Mouse (Mus musculus) WW6 (cell line): ENCODE measurements around the gene Stat5b.

ENCODE experiments used
- DNase-seq: peaks from one replicate; pipeline ENCODE4 v3.0.0-alpha.2; 2013; ENCODE audit warnings: low read depth, low spot score

Stat5b gene

DNA sequence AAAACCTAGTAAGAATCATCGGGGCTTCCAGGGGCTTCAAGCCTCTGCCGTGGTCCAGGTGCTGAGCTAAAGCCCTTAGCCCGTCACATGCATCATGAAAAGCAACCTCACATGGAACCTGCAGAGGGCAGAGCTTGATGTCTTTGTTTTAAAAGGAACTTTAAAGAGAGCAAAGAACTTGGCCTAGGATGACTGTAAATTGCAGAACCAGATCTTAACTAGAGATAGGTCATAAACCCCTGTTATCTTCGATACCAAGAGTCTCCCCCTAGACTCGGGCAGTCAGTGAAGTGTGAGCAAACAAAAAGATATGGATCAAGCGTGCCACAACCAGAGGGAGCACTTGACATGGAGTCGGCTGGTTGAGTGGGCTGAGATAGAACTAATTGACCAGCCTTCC lies 15.1 kb upstream of the Stat5b start:
- DNase-seq, result no peak

DNA sequence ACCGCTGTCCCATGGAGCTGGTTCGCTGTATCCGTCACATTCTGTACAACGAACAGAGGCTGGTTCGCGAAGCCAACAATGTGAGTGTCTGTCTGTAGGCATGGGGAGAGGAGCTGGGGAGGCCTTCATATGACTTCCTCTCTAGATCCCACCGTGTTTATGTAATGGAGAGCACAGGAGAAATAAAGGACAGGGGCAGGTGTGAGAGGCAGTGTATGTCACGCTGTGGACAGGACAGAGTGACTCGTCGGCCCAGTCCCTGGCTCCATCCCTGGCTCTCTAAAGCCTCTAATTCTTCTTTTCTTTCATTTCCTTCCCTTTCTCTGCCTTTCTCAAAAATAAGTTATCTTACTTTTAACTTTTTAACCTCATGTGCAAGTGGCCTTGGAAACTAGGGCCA lies 12.6 kb upstream of the Stat5b start:
- no peak for DNase-seq

- no peak for DNase-seq
Observed at GRCm38 (mm10) chr11:100861836-100862235, 11.3 kb upstream of the Stat5b start.

DNA sequence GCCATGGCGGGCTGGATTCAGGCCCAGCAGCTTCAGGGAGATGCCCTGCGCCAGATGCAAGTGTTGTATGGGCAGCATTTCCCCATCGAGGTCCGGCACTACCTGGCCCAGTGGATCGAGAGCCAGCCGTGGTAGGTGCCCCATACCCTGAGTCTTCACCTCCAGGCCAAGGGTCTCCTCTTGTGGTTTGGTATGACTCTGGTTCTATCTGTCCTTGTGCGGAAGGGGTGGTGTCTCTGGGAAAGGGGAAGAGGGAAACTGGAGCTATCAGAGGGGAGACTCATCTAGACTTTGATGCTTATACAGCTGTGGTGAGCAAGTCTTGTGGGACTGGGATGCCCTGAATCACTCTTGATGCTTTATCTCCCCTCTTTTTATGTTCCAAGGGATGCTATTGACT lies 10.8 kb upstream of the Stat5b start:
- no peak for DNase-seq

DNA sequence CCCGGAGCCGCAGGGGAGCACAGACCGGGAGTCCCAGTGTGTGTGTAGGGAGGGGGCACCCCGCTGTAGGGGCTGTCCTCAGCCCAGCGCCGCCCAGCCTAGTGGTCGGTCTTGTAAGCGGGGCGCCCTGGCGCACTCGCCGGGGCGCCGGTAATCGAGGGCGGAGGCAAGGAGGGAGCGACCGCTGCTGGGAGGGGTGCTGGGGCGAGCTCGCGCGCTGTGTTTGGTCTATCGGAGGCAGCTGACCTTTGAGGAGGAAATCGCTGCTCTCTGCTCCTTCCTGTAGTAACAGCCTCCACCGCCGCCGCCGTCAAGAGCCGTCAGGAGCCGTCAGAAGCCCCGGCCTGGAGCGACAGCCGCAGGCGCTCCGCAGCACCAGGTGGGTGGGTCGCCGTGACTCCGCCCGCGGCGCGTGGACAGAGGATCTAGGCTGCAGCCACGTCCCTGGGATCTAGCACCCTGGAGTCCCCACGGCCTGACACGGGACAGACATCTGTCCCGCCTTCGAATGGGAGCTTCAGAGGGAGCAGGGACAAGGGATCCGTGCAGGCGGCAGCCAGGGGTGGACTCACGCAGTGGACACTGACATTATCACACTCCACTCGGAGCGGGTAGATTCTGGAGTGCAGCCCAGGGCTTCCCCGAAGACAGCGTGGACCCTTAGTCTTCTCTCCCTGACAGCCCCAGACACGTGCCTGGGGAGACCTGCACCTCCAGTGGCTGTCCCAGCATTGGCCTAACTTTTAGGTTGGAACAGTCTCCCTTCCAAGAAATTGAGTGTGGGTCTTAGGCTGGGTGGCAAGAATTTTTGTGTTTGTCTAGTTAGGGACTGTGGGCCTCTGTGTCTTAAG lies 9.9 kb upstream of the Stat5b start:
- peak; percentile 55 for DNase-seq

- no peak for DNase-seq
Observed at GRCm38 (mm10) chr11:100859579-100860075, 9.1 kb upstream of the Stat5b start.

DNA sequence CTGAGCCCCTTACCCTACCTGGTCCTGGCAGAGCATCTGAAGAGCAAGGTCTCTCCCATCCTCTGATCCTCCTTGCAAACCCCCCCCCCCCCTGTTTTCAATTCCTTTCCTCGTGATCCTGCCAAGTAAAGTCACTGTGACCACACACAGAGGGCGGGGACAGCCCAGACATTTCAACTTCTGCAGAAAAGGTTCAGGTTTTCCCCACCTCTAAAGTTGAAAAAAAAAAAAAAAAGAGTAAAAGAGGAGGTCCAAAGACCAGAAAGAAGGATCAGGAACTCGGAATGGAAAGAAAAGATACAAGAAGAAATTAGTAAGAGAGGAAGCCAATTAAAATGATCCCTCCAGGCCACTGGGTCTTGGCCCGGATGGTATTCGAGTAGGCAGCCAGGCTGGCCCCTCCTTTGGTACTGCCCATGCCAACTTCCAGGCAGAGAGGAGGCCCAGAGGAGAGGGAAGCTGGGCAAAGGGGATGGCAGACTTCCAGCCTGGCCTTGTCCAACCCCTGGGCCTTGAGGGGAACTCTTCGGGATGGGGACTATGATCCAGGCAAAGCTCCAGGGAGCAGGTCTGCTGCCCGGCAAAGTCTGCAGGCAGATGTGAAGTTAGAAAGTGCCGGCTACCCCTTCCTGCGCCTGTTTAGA lies 8.5 kb upstream of the Stat5b start, which contains the start of gene Stat5a:
Stat5a (plus strand) TSS at position 417 of the 644 bp plus-strand sequence.
- no peak for DNase-seq

- no peak for DNase-seq
Observed at GRCm38 (mm10) chr11:100857960-100858359, 7.4 kb upstream of the Stat5b start.

DNA sequence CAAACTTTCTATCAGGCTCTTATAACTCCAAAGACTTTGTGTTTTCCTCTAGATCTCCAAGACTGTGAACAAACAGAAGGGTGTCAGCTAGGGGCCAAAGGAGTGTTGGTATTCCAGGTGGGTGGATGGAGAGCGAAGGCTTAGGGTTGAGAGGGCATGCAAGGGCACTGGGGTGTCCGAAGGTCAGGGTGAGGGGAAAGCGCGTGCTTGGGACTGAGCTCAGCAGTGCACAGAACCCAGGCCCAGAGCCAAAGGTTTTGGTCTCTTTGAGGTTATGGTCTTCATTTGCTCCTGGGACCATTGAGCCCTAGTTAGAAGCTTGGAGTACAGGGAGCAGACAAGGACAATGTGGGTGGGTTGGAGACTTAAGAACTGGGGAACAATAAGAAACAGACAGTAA lies 4.7 kb upstream of the Stat5b start:
- no peak for DNase-seq

GRCm38 (mm10) chr11:100854268-100854667 lies 3.7 kb upstream of the Stat5b start:
- no peak for DNase-seq

GRCm38 (mm10) chr11:100853018-100853417 lies 2.5 kb upstream of the Stat5b start:
- DNase-seq, result no peak

DNA sequence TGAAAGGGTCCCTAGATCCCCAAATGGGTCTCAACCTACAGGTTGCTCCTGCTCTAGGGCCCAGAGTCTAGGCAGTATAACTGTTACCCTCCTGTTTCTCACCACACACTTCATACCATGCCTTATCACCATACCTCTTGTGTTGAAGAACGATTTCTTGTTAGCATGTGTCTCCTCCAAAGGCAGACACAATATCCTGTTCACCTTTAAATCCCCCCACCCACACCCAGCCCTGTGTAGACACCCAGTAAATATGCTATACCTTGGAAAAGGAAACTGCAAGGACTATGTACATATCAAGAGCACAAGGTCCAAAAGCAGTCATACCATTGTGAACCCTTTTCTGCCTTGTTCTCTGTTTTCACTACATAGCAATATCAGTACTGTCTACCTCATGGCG lies 1.6 kb upstream of the Stat5b start:
- DNase-seq, result no peak

DNA sequence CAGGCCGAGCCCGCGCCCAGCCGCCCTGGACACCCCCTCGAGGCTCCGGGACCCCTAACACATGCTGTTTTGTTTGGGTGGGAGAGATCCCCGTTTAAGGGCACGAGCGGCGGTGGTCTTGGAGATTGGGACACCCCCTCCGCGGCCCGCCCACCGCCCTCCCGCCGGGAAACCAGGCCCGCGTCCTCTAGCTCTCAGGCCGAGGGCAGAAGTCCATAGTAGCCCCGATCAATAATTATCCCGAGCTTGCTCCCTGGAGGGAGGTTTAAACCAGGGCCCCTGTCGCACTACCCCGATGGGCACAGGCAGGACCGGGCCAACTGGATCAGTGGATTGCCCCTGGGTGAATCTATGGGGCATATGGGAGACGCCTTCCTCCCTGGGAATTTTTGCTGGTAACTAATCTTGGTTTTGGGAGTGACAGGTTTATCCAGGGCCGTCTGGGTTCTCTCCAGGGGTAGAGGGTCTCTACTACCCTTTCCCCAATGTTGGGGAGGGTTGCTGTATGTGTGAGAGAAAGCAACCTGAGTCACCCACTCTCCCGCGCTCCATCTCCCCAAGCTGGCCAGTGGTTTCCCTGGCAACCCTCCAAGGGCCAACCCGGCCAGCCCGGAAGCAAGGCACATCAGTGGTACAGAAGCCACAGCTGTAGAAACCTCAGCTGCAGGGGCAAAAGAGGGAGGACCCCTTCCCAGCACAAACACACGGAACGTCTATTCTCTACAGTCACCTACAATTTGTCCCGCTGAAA lies 429 bp upstream of the Stat5b start:
- DNase-seq, result no peak

DNA sequence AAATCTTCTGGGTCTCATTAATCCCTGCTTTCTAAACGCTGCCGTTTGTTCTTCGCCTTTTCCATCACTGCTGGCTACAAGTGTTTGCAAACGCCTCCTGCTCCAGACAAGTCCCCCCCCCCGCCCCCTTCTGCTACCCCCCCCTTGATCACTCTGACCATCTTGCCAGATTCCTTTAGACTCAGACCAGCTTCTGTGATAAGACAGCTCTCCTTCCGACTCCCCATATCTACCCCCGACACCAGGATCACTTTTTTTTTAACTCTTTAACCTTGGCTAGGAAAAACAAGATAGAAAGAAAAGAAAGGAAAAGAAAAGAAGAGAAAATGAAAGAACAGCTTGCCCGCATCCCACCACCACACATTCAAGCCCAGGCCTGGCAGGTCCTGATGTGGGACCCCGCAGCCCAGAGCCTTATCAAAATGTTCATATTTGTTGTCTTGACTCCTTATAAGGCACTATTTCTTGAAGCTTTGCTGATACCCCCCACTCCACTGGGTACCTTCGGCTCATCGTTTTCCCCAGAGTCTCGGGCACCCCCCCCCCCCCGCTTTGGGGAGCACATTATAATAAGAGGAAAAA lies 977 bp downstream of the Stat5b start:
- no peak for DNase-seq

GRCm38 (mm10) chr11:100848789-100849379 lies 1.6 kb downstream of the Stat5b start:
- no peak for DNase-seq

GRCm38 (mm10) chr11:100848080-100848479 lies 2.4 kb downstream of the Stat5b start:
- no peak for DNase-seq

DNA sequence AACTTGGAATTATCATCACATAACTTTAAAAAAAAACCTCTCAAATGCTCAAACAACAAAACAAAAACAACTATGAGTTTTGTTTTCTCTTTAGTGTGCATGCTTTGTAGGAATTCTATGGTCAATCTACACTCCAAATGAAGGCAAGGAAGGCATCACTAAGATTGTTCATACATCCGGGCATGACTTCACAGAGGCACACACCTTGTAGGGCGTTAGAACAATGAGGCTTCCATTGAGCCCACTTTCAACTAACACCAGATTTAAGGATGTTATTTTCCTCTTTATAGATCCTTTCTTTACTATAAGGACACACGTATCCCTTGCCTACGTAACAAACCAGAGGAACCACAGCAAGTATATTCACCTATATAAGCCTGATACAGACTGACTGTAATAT lies 3.0 kb downstream of the Stat5b start:
- DNase-seq, result no peak

DNA sequence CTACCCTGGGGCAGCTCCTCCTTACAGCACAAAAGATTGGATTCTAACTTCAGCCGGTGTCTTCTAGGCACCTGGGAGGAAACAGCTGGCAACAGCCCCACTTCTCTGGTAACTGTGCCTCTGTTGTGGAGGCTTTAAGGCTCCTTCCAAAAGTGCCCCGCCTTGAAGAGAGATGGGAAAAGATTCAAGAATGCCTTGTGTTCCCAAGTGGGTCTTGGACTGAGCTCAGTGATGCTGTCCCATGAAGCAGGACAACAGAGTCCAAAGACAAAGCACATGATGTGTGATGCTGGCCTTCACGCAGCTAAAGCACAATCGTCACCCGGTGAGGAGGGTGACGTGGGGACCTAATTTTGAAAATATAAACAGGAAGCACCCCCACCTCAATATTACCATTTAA lies 4.7 kb downstream of the Stat5b start:
- no peak for DNase-seq

- DNase-seq, result no peak
Observed at GRCm38 (mm10) chr11:100844121-100844520, 6.4 kb downstream of the Stat5b start.

DNA sequence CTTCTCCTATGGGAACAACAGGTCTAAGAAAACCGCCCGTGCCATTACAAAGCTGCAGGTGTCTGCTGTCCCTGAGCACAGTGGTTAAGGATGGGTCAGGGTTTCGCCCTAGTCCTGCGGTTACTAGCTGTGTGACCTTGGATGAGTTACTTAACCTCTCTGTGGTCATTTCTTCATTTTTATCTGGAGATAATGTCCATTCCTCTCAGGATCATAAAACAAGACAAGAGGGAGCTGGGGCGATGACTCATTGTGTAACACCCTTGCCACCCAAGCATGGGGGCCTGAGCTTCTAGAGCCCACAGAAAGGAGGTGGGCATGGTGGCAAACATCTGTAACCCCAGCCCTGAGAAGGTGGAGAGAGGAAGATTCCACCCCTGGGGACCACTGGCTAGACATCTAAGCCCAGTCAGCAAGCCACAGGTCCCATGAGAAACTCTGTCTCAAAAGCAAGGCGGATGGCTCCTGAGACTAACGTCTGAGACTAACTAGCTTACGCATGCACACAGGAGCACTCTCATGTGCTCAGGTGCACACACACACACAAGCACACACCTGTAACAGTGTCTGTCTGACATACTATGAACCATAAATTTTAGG lies 7.4 kb downstream of the Stat5b start:
- no peak for DNase-seq

GRCm38 (mm10) chr11:100842025-100842424 lies 8.5 kb downstream of the Stat5b start:
- no peak for DNase-seq
